Mouse (Mus musculus) mouse embryonic stem cell (cell line): ENCODE results near the gene Colq.

Source experiments
- in situ Hi-C, 2 experiments: fragments of 300-500 bp; cut with MboI; formaldehyde crosslinking; loops; 1 replicate in 1 of 2; 3 replicates in 1 of 2; pipeline ENCODE4 v1.14.3; 2019 to 2020; ENCODE audit warnings: low sequenced_read_pairs in 2 of 2, low pct_unique_long_range_greater_than_20kb in 1 of 2, mixed read lengths in 1 of 2; ENCODE audit not compliant: unreplicated experiment in 1 of 2

The Colq gene

GRCm38 (mm10) chr14:31555021-31555420, 36.1 kb downstream of the Colq start:
- in situ Hi-C loops = no loop called here

GRCm38 (mm10) chr14:31543885-31544442, 47.2 kb downstream of the Colq start:
- in situ Hi-C loops = no loop called here

GRCm38 (mm10) chr14:31537298-31537697, 53.8 kb downstream of the Colq start:
- in situ Hi-C loops = no loop called here

GRCm38 (mm10) chr14:31532656-31533055, 58.5 kb downstream of the Colq start:
- in situ Hi-C loops = no loop called here

GRCm38 (mm10) chr14:31531506-31532148, 59.5 kb downstream of the Colq start:
- in situ Hi-C loops = no loop called here

- in situ Hi-C loops = no loop called here
These were observed 60.3 kb downstream of the Colq start for GRCm38 (mm10) chr14:31530847-31531246.

- in situ Hi-C loops = no loop called here
These were observed 65.9 kb downstream of the Colq start for GRCm38 (mm10) chr14:31525040-31525810.

- in situ Hi-C loops = no loop called here
These were observed 69.8 kb downstream of the Colq start for GRCm38 (mm10) chr14:31521318-31521717.

- in situ Hi-C loops = no loop called here
These were observed 72.0 kb downstream of the Colq start for GRCm38 (mm10) chr14:31519165-31519564.

GRCm38 (mm10) chr14:31515895-31516294, 75.2 kb downstream of the Colq start:
- in situ Hi-C loops = no loop called here

GRCm38 (mm10) chr14:31510322-31510721, 80.8 kb downstream of the Colq start:
- in situ Hi-C loops = no loop called here

- in situ Hi-C loops = no loop called here
These were observed 81.2 kb downstream of the Colq start for GRCm38 (mm10) chr14:31509911-31510310.

GRCm38 (mm10) chr14:31506456-31506855, 84.7 kb downstream of the Colq start:
- in situ Hi-C loops = no loop called here

- in situ Hi-C loops = no loop called here
These were observed 87.7 kb downstream of the Colq start for GRCm38 (mm10) chr14:31503406-31503805.

- in situ Hi-C loops = no loop called here
These were observed 91.6 kb downstream of the Colq start for GRCm38 (mm10) chr14:31499526-31499925.

GRCm38 (mm10) chr14:31496241-31496646, 94.9 kb downstream of the Colq start:
- in situ Hi-C loops = no loop called here

- in situ Hi-C loops = no loop called here
These were observed 95.6 kb downstream of the Colq start for GRCm38 (mm10) chr14:31495538-31495937.

- in situ Hi-C loops = no loop called here
These were observed 96.1 kb downstream of the Colq start, which contains the start of gene Mettl6 for GRCm38 (mm10) chr14:31494975-31495455. Gene Mettl6 (minus strand): TSS chr14:31495040.

GRCm38 (mm10) chr14:31494349-31494974, 96.7 kb downstream of the Colq start, which contains the start of gene Eaf1:
Gene Eaf1 (plus strand): TSS chr14:31494399.
- in situ Hi-C loops = no loop called here
